Mouse (Mus musculus) retina, postnatal 7 days (tissue): Measurements from ENCODE around the gene Peak1.
"Not testable (repeated sequence)": the region's sequence is repeated elsewhere in the genome, so short reads cannot be mapped to it uniquely, and the experiment has no call there.

Experiments
- DNase-seq: peaks from one replicate; pipeline ENCODE4 v3.0.0-alpha.2; 2012; ENCODE audit warnings: low read depth, low spot score

The Peak1 gene

GRCm38 (mm10) chr9:56417948-56418737 is at the start of gene Peak1, which contains the start of gene Hmg20a:
Peak1 (minus strand) TSS chr9:56418067.
Hmg20a (plus strand) TSS chr9:56418609.
- DNase-seq = peak; percentile 100

GRCm38 (mm10) chr9:56466251-56466650 is 48.4 kb upstream of the Peak1 start:
- DNase-seq = no peak

- DNase-seq = no peak
Measured at GRCm38 (mm10) chr9:56464863-56465654, 47.2 kb upstream of the Peak1 start.

- no peak for DNase-seq
Measured at GRCm38 (mm10) chr9:56463686-56464515, 46.0 kb upstream of the Peak1 start.

GRCm38 (mm10) chr9:56463046-56463445 is 45.2 kb upstream of the Peak1 start:
- DNase-seq = no peak

GRCm38 (mm10) chr9:56462606-56463005 is 44.7 kb upstream of the Peak1 start:
- DNase-seq = no peak

GRCm38 (mm10) chr9:56460987-56461386 is 43.1 kb upstream of the Peak1 start:
- DNase-seq = no peak

GRCm38 (mm10) chr9:56456426-56456825 is 38.6 kb upstream of the Peak1 start:
- DNase-seq = no peak

- no peak for DNase-seq
Measured at GRCm38 (mm10) chr9:56453038-56453815, 35.4 kb upstream of the Peak1 start.

GRCm38 (mm10) chr9:56451570-56451969 is 33.7 kb upstream of the Peak1 start:
- DNase-seq = no peak

GRCm38 (mm10) chr9:56439699-56440098 is 21.8 kb upstream of the Peak1 start:
- DNase-seq = no peak

GRCm38 (mm10) chr9:56437300-56437892 is 19.5 kb upstream of the Peak1 start:
- not testable (repeated sequence) for DNase-seq

- no peak for DNase-seq
Measured at GRCm38 (mm10) chr9:56435821-56436526, 18.1 kb upstream of the Peak1 start.

- no peak for DNase-seq
Measured at GRCm38 (mm10) chr9:56424861-56425260, 7.0 kb upstream of the Peak1 start.

- DNase-seq = no peak
Measured at GRCm38 (mm10) chr9:56421991-56422390, 4.1 kb upstream of the Peak1 start.

- DNase-seq = no peak
Measured at GRCm38 (mm10) chr9:56420892-56421601, 3.2 kb upstream of the Peak1 start.

- DNase-seq = no peak
Measured at GRCm38 (mm10) chr9:56420236-56420635, 2.4 kb upstream of the Peak1 start.

GRCm38 (mm10) chr9:56418738-56419239 is 922 bp upstream of the Peak1 start:
- DNase-seq = peak; percentile 61

GRCm38 (mm10) chr9:56417415-56417947 is 386 bp downstream of the Peak1 start:
- peak; percentile 36 for DNase-seq
